Mouse (Mus musculus): ENCODE results near the gene Tiam2. TPM values are rescaled to one million over a fixed set of nuclear protein-coding genes. Genes with fewer than 3 reads are reported as not detected.

Tiam2 gene
- total and polyA plus RNA-seq, 3 experiments: 5.9 to 9.5 (median 9.4) TPM

- no peak overlapping the region for H3K4me3 ChIP-seq (replicated peaks in 1 of 3; ENCODE audit: low read depth in 2 of 3, low read length in 2 of 3, poor library complexity in 1 of 3)
- H3K9ac ChIP-seq (ENCODE audit: insufficient read depth, low read depth): no peak overlapping the region
- no peaks in the 10 kb centered on the region for H3K4me1 ChIP-seq (ENCODE audit: control insufficient read depth in 1 of 2, insufficient read depth in 2 of 2)
- in situ Hi-C loops (cut with MboI; ENCODE audit: low pct_ligation_motif_present, low pct_unique_long_range_greater_than_20kb, low sequenced_read_pairs) (loop anchor here (10.0 kb wide), 1 partner anchor 130 kb away; no protein-coding TSS in a partner anchor), dilution Hi-C loops (cut with MboI; ENCODE audit: extremely low pct_ligation_motif_present, extremely low pct_unique_long_range_greater_than_20kb, low sequenced_read_pairs) (no loop called here)
- H3K79me2 ChIP-seq (replicated peaks; ENCODE audit: control insufficient read depth, extremely low read depth, insufficient read depth, poor library complexity, severe bottlenecking): no peaks in the 10 kb centered on the region
- H3K36me3 ChIP-seq (replicated peaks in 1 of 2; ENCODE audit: control insufficient read depth in 1 of 2, insufficient read depth in 1 of 2, low read length in 1 of 2): peaks cover 0 to 31% of the 10 kb centered on the region in 2 experiments
- no peak for DNase-seq (ENCODE audit: extremely low read depth)
- H3K9me3 ChIP-seq (replicated peaks; ENCODE audit: low read length): no peaks in the 10 kb centered on the region
- no peak overlapping the region for H3K27ac ChIP-seq (ENCODE audit: insufficient read depth, low read depth)
- TF ChIP-seq POLR2A (IDR thresholded peaks at IDR 0.05; ENCODE audit: low read depth, low read length): no peak
- no peak for TF ChIP-seq MAZ (IDR thresholded peaks at IDR 0.05; ENCODE audit: low read depth, low read length)
- no peak for TF ChIP-seq RCOR1 (conservative IDR thresholded peaks at IDR 0.05; ENCODE audit: low read depth, low read length)
- TF ChIP-seq KAT2A (IDR thresholded peaks at IDR 0.05; ENCODE audit: insufficient replicate concordance, low read length): no peak
- no peak for TF ChIP-seq MAFK (IDR thresholded peaks at IDR 0.05; ENCODE audit: insufficient replicate concordance, low read length)
- no peak for TF ChIP-seq MAX (IDR thresholded peaks at IDR 0.05; ENCODE audit: low read length)
- no peak for TF ChIP-seq CHD1 (IDR thresholded peaks at IDR 0.05; ENCODE audit: low read depth, low read length)
- no peak for TF ChIP-seq CHD2 (IDR thresholded peaks at IDR 0.05; ENCODE audit: low read length)
- no peak for TF ChIP-seq EP300 (IDR thresholded peaks at IDR 0.05; ENCODE audit: low read length)
- no peak for TF ChIP-seq ELF1 (IDR thresholded peaks at IDR 0.05; ENCODE audit: low read depth, low read length)
- TF ChIP-seq USF1 (IDR thresholded peaks at IDR 0.05; ENCODE audit: low read depth, low read length): no peak
- TF ChIP-seq PAX5 (IDR thresholded peaks at IDR 0.05; ENCODE audit: low read length): no peak
- no peaks in the 10 kb centered on the region for H3K27me3 ChIP-seq (replicated peaks)
- no peak overlapping the region for H3K4me2 ChIP-seq (ENCODE audit: insufficient read depth, low read depth, poor library complexity, severe bottlenecking)
Observed at GRCm38 (mm10) chr17:3295097-3295496, 31.3 kb upstream of the Tiam2 start.

DNA sequence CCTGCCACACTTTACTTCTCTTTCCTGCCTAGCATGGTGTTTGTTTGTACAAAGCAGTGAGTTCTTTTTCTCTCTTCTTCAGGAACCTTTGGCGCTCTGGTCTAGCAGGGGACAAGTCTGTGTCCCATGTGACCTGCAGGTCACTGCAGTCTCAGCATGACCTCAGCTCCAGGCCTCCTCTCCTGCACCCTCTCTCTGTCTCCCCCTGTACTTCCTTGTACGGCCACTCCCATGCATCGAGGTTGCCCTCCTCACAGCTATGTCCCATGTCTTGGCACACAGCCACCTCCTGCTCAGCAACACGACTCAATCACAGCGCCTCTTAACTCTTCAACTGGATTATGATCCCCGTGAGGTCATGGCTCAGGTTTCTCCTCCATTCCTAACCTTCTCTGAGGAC, 26.9 kb upstream of the Tiam2 start:
- no peaks in the 10 kb centered on the region for H3K4me1 ChIP-seq (ENCODE audit: control insufficient read depth in 1 of 2, insufficient read depth in 2 of 2)

GRCm38 (mm10) chr17:3305926-3306325, 20.4 kb upstream of the Tiam2 start:
- peaks cover 4 to 13% of the 10 kb centered on the region in 2 experiments for H3K36me3 ChIP-seq (replicated peaks in 1 of 2; ENCODE audit: control insufficient read depth in 1 of 2, insufficient read depth in 1 of 2, low read length in 1 of 2)
- H3K9ac ChIP-seq (ENCODE audit: insufficient read depth, low read depth): no peak overlapping the region
- no peaks in the 10 kb centered on the region for H3K27me3 ChIP-seq (replicated peaks)
- no peak overlapping the region for H3K27ac ChIP-seq (ENCODE audit: insufficient read depth, low read depth)
- H3K4me1 ChIP-seq (ENCODE audit: control insufficient read depth in 1 of 2, insufficient read depth in 2 of 2): no peaks in the 10 kb centered on the region
- no peak overlapping the region for H3K4me3 ChIP-seq (replicated peaks in 1 of 3; ENCODE audit: low read depth in 2 of 3, low read length in 2 of 3, poor library complexity in 1 of 3)
- no peak for DNase-seq (ENCODE audit: extremely low read depth)
- no peaks in the 10 kb centered on the region for H3K9me3 ChIP-seq (replicated peaks; ENCODE audit: low read length)
- dilution Hi-C loops (cut with MboI; ENCODE audit: extremely low pct_ligation_motif_present, extremely low pct_unique_long_range_greater_than_20kb, low sequenced_read_pairs): no loop called here
- H3K79me2 ChIP-seq (replicated peaks; ENCODE audit: control insufficient read depth, extremely low read depth, insufficient read depth, poor library complexity, severe bottlenecking): no peaks in the 10 kb centered on the region
- TF ChIP-seq ZKSCAN1 (IDR thresholded peaks at IDR 0.05; ENCODE audit: borderline replicate concordance, low read depth, low read length) (no peak), ZMIZ1 (IDR thresholded peaks at IDR 0.05; ENCODE audit: low read depth, low read length) (no peak), PAX5 (IDR thresholded peaks at IDR 0.05; ENCODE audit: low read length) (no peak), GABPA (IDR thresholded peaks at IDR 0.05; ENCODE audit: insufficient replicate concordance, low read depth, low read length) (no peak), CHD1 (IDR thresholded peaks at IDR 0.05; ENCODE audit: low read depth, low read length) (no peak), UBTF (IDR thresholded peaks at IDR 0.05; ENCODE audit: low read depth, low read length) (no peak), USF2 (conservative IDR thresholded peaks at IDR 0.05; ENCODE audit: low read depth, low read length) (no peak), CTCF (conservative IDR thresholded peaks at IDR 0.05 in 1 of 2, IDR thresholded peaks at IDR 0.05 in 1 of 2; ENCODE audit: low read depth in 2 of 2, low read length in 2 of 2) (no peak), POLR2AphosphoS2 (IDR thresholded peaks at IDR 0.05; ENCODE audit: low read depth, low read length) (no peak), TBP (conservative IDR thresholded peaks at IDR 0.05; ENCODE audit: low read depth, low read length) (no peak), USF1 (IDR thresholded peaks at IDR 0.05; ENCODE audit: low read depth, low read length) (no peak), JUND (conservative IDR thresholded peaks at IDR 0.05; ENCODE audit: low read depth, low read length) (no peak), RCOR1 (conservative IDR thresholded peaks at IDR 0.05; ENCODE audit: low read depth, low read length) (no peak), MAZ (IDR thresholded peaks at IDR 0.05; ENCODE audit: low read depth, low read length) (no peak), NRF1 (IDR thresholded peaks at IDR 0.05; ENCODE audit: low read depth, low read length) (no peak), MEF2A (IDR thresholded peaks at IDR 0.05; ENCODE audit: borderline replicate concordance, low read depth, low read length) (no peak), MAX (IDR thresholded peaks at IDR 0.05; ENCODE audit: low read length) (no peak)
- H3K4me2 ChIP-seq (ENCODE audit: insufficient read depth, low read depth, poor library complexity, severe bottlenecking): no peak overlapping the region
- in situ Hi-C loops (cut with MboI; ENCODE audit: low pct_ligation_motif_present, low pct_unique_long_range_greater_than_20kb, low sequenced_read_pairs): no loop called here

More for the DNA sequence above, 26.9 kb upstream of the Tiam2 start:
- Histone ChIP-seq H3K9me3 (replicated peaks; ENCODE audit: low read length) (no peaks in the 10 kb centered on the region), H3K79me2 (replicated peaks; ENCODE audit: control insufficient read depth, extremely low read depth, insufficient read depth, poor library complexity, severe bottlenecking) (no peaks in the 10 kb centered on the region), H3K4me2 (ENCODE audit: insufficient read depth, low read depth, poor library complexity, severe bottlenecking) (no peak overlapping the region), H3K4me3 (replicated peaks in 1 of 3; ENCODE audit: low read depth in 2 of 3, low read length in 2 of 3, poor library complexity in 1 of 3) (no peak overlapping the region), H3K27ac (ENCODE audit: insufficient read depth, low read depth) (no peak overlapping the region), H3K9ac (ENCODE audit: insufficient read depth, low read depth) (no peak overlapping the region), H3K36me3 (replicated peaks in 1 of 2; ENCODE audit: control insufficient read depth in 1 of 2, insufficient read depth in 1 of 2, low read length in 1 of 2) (peaks cover 0 to 15% of the 10 kb centered on the region in 2 experiments), H3K27me3 (replicated peaks) (no peaks in the 10 kb centered on the region)
- no peak for DNase-seq (ENCODE audit: extremely low read depth)
- dilution Hi-C loops (cut with MboI; ENCODE audit: extremely low pct_ligation_motif_present, extremely low pct_unique_long_range_greater_than_20kb, low sequenced_read_pairs) (no loop called here), in situ Hi-C loops (cut with MboI; ENCODE audit: low pct_ligation_motif_present, low pct_unique_long_range_greater_than_20kb, low sequenced_read_pairs) (loop anchor here (10.0 kb wide), 1 partner anchor 125 kb away; no protein-coding TSS in a partner anchor)
- no peak for TF ChIP-seq BHLHE40 (IDR thresholded peaks at IDR 0.05; ENCODE audit: low read depth, low read length)
- no peak for TF ChIP-seq TBP (conservative IDR thresholded peaks at IDR 0.05; ENCODE audit: low read depth, low read length)
- no peak for TF ChIP-seq RCOR1 (conservative IDR thresholded peaks at IDR 0.05; ENCODE audit: low read depth, low read length)
- TF ChIP-seq UBTF (IDR thresholded peaks at IDR 0.05; ENCODE audit: low read depth, low read length): no peak
- TF ChIP-seq JUND (conservative IDR thresholded peaks at IDR 0.05; ENCODE audit: low read depth, low read length): no peak
- no peak for TF ChIP-seq USF2 (conservative IDR thresholded peaks at IDR 0.05; ENCODE audit: low read depth, low read length)
- TF ChIP-seq HCFC1 (IDR thresholded peaks at IDR 0.05; ENCODE audit: low read depth, low read length): no peak
- no peak for TF ChIP-seq ETS1 (conservative IDR thresholded peaks at IDR 0.05; ENCODE audit: low read depth, low read length)
- TF ChIP-seq USF1 (IDR thresholded peaks at IDR 0.05; ENCODE audit: low read depth, low read length): no peak
